Mouse (Mus musculus): ENCODE data around the gene Srm.

DNA sequence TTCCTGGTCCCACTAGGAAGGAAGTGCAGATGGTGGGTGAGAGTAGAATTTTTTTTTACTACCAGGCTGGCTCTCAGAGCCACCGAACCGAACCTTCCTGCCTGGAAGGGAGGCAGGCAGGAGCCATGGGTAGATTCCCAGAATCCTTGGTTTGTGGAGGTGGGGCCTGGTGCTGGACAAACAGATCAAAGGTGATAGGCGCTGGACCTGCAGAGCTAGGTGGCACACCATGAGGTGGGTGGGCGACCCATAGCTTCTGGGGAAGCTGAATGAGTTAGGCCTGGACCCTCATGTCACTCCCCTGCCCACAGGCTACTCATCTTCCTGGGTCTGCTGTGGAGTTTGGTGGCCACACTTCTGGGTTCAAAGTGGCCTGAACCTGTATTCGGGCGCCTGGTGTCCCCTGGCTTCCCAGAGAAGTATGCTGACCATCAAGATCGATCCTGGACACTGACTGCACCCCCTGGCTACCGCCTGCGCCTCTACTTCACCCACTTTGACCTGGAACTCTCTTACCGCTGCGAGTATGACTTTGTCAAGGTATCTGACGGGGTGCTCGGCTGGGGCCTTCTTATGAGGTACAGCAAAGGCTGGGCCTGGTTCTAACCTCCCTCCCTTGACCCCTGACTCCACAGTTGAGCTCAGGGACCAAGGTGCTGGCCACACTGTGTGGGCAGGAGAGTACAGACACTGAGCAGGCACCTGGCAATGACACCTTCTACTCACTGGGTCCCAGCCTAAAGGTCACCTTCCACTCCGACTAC, 11.2 kb downstream of the Srm start, which contains the start of gene Masp2:
- TF ChIP-seq POLR2A (IDR thresholded peaks at IDR 0.05; ENCODE audit: borderline replicate concordance, extremely low read depth, low read depth, low read length) (no peak), CTCF (IDR thresholded peaks at IDR 0.05; ENCODE audit: insufficient read depth, low read length) (no peak)
